Mouse (Mus musculus): ENCODE measurements at regions not wholly inside any gene's neighbourhood (a gene's known extent, or its start where the extent isn't known, plus 50 kb on each side); places are given as distances from the start of the nearest gene placed in this dataset.

DNA sequence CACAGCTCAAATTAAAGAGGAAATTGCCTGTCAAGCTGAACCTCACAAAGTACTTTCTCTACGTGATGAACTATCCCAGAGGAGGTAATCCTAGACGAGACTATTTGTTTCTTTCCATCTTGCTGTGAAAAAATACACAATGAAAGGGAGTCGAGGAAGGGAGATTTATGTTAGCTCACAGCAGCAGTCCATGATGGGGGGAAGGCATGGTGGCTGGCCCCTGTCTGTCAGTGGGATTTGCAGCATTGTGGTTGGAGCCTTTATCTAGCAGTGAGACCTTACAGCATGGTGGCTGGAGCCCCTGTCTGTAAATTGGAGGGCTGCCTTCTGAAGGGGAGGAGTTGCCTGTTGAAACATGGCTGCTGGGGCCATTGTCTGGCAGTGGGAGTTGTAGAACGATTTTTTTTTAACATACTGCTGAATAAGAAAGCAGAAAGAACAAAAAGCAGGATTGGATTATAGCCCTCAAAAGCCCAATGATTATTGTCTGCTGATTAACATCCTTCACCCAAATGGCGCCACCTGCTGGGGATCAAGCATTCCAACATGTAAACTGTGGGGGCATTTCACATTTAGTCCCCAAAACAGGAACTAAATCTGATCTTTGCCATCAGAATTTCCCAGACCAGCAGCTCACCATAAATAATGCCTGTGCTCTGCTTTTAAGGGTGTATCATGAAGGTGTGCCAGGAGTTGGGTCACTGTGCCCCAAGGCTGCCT is 54.0 kb upstream of the Ripor2 start:
- DNase-seq = peak; percentile 18
